Mouse (Mus musculus) liver, embryonic 11.5 days (tissue): ENCODE measurements around the gene Psmc2. TPM values are rescaled to one million over a fixed set of nuclear protein-coding genes. Genes with fewer than 3 reads are reported as not detected.

Experiments used
- ATAC-seq: fragments of 200-750 bp; cut with Nextera tagmentation; replicated peaks from 2 replicates; pipeline ENCODE4 v1.8.0; 2017; ENCODE audit warnings: moderate number of reproducible peaks, mild to moderate bottlenecking, moderate TSS enrichment, moderate library complexity; ENCODE audit not compliant: low FRiP score
- DNase-seq: peaks from one replicate; pipeline ENCODE4 v3.0.0-alpha.2; 2017; ENCODE audit warnings: low spot score
- H3K27ac ChIP-seq: fragments of 300-500 bp; sonication (generic); 2 replicates; pipeline ENCODE4 v1.5.1; 2014; ENCODE audit warnings: mild to moderate bottlenecking, low read depth, low read length, control low read depth
- H3K27me3 ChIP-seq: fragments of 300-500 bp; sonication (generic); replicated peaks from 2 replicates; pipeline ENCODE4 v1.6.1; 2014; ENCODE audit warnings: low read length, mixed read lengths; ENCODE audit not compliant: control insufficient read depth, insufficient read depth
- H3K36me3 ChIP-seq: fragments of 300-500 bp; sonication (generic); 2 replicates; pipeline ENCODE4 v1.6.1; 2014; ENCODE audit warnings: mild to moderate bottlenecking, low read length, moderate library complexity, mixed read lengths; ENCODE audit not compliant: control insufficient read depth, insufficient read depth
- H3K4me1 ChIP-seq: fragments of 300-500 bp; sonication (generic); replicated peaks from 2 replicates; pipeline ENCODE4 v1.6.1; 2014; ENCODE audit warnings: low read length, mixed read lengths; ENCODE audit not compliant: control insufficient read depth, insufficient read depth
- H3K4me2 ChIP-seq: fragments of 300-500 bp; sonication (generic); 2 replicates; pipeline ENCODE4 v1.6.1; 2014; ENCODE audit warnings: mild to moderate bottlenecking, control low read depth, moderate library complexity
- H3K4me3 ChIP-seq: fragments of 300-500 bp; sonication (generic); 2 replicates; pipeline ENCODE4 v1.5.1; 2014; ENCODE audit warnings: low read depth, low read length, control low read depth
- H3K9ac ChIP-seq: fragments of 300-500 bp; sonication (generic); 2 replicates; pipeline ENCODE4 v1.6.1; 2014; ENCODE audit warnings: low read depth, low read length, control low read depth
- H3K9me3 ChIP-seq: fragments of 300-500 bp; sonication (generic); 2 replicates; pipeline ENCODE4 v1.6.1; 2016; ENCODE audit warnings: low read length, inconsistent platforms, mixed read lengths; ENCODE audit not compliant: control insufficient read depth
- WGBS: fragments of 180-500 bp; shearing (Covaris S2); extraction: QIAGEN DNeasy Blood & Tissue Kit; methylation state at CpG from one replicate; pipeline ENCODE4 v1.1.7; 2014; 5-methylcytosine and 5-hydroxymethylcytosine counted together
- polyA plus RNA-seq: library from polyadenylated mRNA; unstranded; fragments of >200 nt; fragmentation: Nextera tagmentation; extraction: Ambion mirVana; gene quantifications from 2 replicates; pipeline ENCODE4 v1.2.1, GENCODE M21; 2014

The Psmc2 gene
- polyA plus RNA-seq, 1 experiment from 2014 or later, result 229 TPM

DNA sequence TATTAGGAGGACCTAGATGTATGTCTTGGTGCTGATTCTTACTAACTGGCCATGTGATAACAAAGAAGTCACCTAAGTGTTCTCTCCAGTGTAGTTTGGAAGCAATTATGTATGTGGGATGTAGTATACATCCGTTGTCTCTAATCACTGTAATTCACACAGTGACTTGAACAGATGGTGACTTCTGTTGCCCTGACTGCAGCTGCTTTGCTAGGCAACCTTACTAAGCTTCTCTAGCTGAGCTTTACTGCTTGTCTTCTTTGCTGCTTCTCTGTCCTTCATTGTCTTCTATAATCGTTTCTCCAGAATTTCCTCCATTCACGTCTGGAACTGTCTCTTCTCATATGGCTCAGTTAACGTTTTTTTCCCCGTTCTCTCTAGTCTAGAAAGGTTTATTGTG lies 4.0 kb downstream of the Psmc2 start:
- peaks cover 6% of the 10 kb centered on the region; the same call in 1 of the 2 replicates for H3K4me1 ChIP-seq
- H3K9me3 ChIP-seq, result no peaks in the 10 kb centered on the region
- no peak overlapping the region for H3K9ac ChIP-seq
- H3K27me3 ChIP-seq, result no peaks in the 10 kb centered on the region
- 72% methylated on average over 5 of the region's 5 CpGs for WGBS
- no peak for DNase-seq
- H3K4me2 ChIP-seq, result no peak overlapping the region
- ATAC-seq, result no peak
- no peaks in the 10 kb centered on the region for H3K36me3 ChIP-seq
- H3K27ac ChIP-seq, result no peak overlapping the region
- H3K4me3 ChIP-seq, result no peak overlapping the region

DNA sequence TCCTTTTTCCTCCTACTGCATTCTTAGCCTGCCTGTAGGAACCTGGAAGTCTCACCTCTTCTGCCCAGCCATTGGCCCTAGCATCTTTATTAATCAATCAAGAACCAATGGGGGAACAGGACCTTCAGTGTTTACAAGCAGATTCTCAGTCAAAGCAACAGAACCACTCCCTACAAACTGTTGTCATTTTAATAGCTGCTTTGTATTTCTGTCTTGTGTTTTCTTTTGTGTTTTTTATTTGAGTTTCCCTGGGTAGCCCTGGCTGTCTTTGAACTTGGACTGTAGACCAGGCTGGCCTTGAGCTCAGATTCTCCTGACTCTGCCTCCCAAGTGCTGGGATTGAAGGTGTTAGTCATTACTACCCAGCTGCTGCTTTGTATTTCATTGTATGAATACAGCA lies 7.1 kb downstream of the Psmc2 start:
- Histone ChIP-seq H3K27ac (no peak overlapping the region), H3K4me3 (no peak overlapping the region), H3K27me3 (no peaks in the 10 kb centered on the region), H3K36me3 (peaks cover 14% of the 10 kb centered on the region), H3K4me1 (peaks cover 6% of the 10 kb centered on the region; the same call in 1 of the 2 replicates), H3K4me2 (no peak overlapping the region), H3K9me3 (no peaks in the 10 kb centered on the region), H3K9ac (no peak overlapping the region)
- DNase-seq (no peak), ATAC-seq (no peak)

DNA sequence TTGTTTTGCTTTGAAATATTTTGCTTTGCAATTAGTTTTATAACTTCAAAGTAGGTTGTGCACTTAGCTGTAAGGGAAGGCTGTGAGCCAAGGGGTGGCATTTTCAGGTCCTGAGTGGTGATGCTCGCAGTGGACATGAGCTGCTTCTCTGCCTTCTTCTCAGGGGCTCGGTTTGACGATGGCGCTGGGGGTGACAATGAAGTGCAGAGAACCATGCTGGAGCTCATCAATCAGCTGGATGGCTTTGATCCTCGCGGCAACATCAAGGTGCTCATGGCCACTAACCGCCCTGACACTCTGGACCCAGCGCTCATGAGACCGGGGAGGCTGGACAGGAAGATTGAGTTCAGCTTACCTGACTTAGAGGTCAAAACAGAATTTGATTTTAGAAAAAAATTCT lies 17.8 kb downstream of the Psmc2 start:
- no peak overlapping the region for H3K4me3 ChIP-seq
- ATAC-seq, result no peak
- no peak overlapping the region for H3K9ac ChIP-seq
- H3K36me3 ChIP-seq, result peaks cover 24% of the 10 kb centered on the region
- no peaks in the 10 kb centered on the region for H3K4me1 ChIP-seq
- no peak for DNase-seq
- 95% methylated on average over 9 of the region's 9 CpGs for WGBS
- no peak overlapping the region for H3K27ac ChIP-seq
- H3K9me3 ChIP-seq, result no peaks in the 10 kb centered on the region
- no peak overlapping the region for H3K4me2 ChIP-seq
- no peaks in the 10 kb centered on the region for H3K27me3 ChIP-seq

DNA sequence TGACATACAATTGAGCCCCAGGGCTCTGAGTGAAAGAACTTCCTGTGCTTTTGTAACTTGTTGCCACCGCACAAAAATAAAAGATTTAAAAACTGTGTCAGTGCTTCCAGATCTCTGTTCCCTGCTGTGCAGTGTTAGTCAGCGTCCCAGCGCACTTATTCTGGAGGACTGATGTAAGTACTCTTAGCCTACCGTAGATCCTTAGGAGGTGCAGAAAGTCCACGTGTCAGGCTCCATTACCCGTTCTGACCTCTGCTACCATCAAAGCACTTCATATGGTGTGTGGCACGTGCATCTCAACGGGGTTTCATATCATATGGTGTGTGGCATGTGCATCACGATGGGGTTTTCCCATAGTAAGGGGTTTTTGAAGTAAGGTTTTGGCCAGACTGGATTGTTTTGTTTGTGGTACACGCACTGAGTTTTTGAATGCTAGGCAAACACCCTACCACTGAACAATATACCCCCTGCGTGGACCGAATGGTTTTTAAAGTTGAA lies 18.7 kb downstream of the Psmc2 start:
- no peaks in the 10 kb centered on the region for H3K9me3 ChIP-seq
- no peaks in the 10 kb centered on the region for H3K4me1 ChIP-seq
- 96% methylated on average over 12 of the region's 12 CpGs for WGBS
- no peak overlapping the region for H3K4me2 ChIP-seq
- ATAC-seq (no peak), DNase-seq (no peak)
- no peaks in the 10 kb centered on the region for H3K27me3 ChIP-seq
- H3K4me3 ChIP-seq, result no peak overlapping the region
- H3K9ac ChIP-seq, result no peak overlapping the region
- H3K36me3 ChIP-seq, result peaks cover 24% of the 10 kb centered on the region
- no peak overlapping the region for H3K27ac ChIP-seq

DNA sequence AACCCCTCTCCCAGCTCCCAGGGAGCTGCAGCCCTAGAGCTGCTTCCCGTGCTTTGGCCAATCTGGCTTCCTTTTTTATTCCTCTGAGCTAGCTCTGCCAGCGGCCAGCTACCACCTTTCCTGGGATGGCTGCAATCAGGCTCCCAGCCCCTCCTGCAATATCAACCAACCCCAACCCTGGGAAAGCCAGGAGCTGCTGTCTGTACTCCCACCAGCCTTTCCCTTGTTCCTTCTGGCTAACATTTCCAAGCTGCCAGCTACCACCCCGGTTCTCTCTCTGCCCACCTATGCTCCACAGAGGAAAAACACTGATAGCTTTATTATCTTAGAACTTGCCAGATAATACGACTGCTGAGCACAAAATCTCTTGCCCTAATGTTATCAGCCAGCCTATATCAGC lies 19.8 kb downstream of the Psmc2 start:
- WGBS, result 50% methylated on average over 4 of the region's 4 CpGs
- no peaks in the 10 kb centered on the region for H3K27me3 ChIP-seq
- no peak for ATAC-seq
- H3K36me3 ChIP-seq, result peaks cover 20% of the 10 kb centered on the region
- DNase-seq, result no peak
- no peak overlapping the region for H3K27ac ChIP-seq
- no peaks in the 10 kb centered on the region for H3K9me3 ChIP-seq
- no peaks in the 10 kb centered on the region for H3K4me1 ChIP-seq
- no peak overlapping the region for H3K4me3 ChIP-seq
- no peak overlapping the region for H3K9ac ChIP-seq
- H3K4me2 ChIP-seq, result no peak overlapping the region

DNA sequence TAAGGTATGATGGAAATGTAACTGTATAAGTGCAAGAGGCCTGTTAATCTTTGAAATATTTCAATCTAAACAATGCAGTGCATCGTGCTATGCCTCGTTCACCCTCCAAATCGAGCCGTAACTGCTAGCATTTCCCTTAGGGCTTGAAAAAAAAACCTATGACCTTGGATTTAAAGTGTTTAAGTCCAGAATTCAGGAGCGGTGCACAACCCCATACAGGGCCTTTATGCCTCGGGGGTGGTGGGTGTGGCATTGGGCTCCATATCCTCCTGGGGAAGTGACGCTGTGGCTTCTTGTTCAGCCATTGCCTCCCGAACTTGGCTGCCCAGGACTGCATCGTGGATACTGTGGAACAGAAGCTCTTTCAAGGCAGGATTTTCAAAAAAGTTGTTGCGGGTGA lies 25.8 kb downstream of the Psmc2 start:
- WGBS, result 76% methylated on average over 10 of the region's 10 CpGs
- no peak overlapping the region for H3K9ac ChIP-seq
- no peak for DNase-seq
- H3K4me2 ChIP-seq, result no peak overlapping the region
- ATAC-seq, result no peak
- no peak overlapping the region for H3K27ac ChIP-seq
- no peak overlapping the region for H3K4me3 ChIP-seq
- no peaks in the 10 kb centered on the region for H3K27me3 ChIP-seq
- H3K36me3 ChIP-seq, result no peaks in the 10 kb centered on the region
- no peaks in the 10 kb centered on the region for H3K9me3 ChIP-seq
- H3K4me1 ChIP-seq, result no peaks in the 10 kb centered on the region

DNA sequence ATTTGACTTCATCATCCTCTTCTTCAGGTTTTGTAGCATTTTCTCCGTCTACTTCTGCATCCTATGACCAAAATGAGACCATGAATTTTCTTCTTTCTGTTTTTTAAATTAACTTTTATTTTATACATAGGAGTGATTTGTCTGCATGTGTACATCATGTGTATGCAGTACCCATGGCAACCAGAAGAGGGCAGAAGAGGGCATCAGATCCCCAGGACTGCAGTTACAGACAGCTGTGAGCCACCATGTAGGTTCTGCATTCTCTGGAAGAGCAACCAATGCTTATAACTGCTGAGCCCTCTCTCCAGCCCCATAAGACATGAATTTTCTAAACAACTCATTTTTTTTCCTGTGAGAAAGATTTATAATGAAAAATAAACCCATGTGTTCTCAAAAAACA lies 28.9 kb downstream of the Psmc2 start:
- ATAC-seq, result no peak

DNA sequence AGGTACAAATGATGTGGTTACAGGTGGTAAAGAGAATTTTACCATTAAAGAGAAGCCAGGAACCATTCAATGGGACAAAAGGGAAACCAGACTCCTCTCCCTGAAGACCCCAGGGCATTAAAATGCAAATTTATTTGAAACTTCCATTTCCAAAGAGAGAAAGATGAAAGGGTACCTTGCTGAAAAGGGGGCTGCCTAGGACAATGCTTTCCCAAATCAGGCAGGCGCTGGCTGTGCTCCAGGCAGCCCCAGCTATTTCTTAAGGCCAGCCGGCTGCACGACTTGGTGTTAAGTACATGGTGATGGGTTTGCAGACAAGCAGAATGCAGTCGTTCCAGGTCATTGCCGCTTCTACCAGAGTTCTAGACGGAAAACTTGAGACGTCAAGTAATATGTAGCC lies 41.3 kb downstream of the Psmc2 start:
- Histone ChIP-seq H3K9ac (no peak overlapping the region), H3K9me3 (no peaks in the 10 kb centered on the region)

More for the DNA sequence above, 28.9 kb downstream of the Psmc2 start:
- no peak overlapping the region for H3K4me2 ChIP-seq
- no peak overlapping the region for H3K27ac ChIP-seq
- H3K4me1 ChIP-seq, result no peaks in the 10 kb centered on the region
- no peaks in the 10 kb centered on the region for H3K27me3 ChIP-seq
- no peak overlapping the region for H3K9ac ChIP-seq
- 35% methylated on average over 1 of the region's 1 CpGs for WGBS
- no peaks in the 10 kb centered on the region for H3K9me3 ChIP-seq
- H3K4me3 ChIP-seq, result no peak overlapping the region
- no peaks in the 10 kb centered on the region for H3K36me3 ChIP-seq
- no peak for DNase-seq

DNA sequence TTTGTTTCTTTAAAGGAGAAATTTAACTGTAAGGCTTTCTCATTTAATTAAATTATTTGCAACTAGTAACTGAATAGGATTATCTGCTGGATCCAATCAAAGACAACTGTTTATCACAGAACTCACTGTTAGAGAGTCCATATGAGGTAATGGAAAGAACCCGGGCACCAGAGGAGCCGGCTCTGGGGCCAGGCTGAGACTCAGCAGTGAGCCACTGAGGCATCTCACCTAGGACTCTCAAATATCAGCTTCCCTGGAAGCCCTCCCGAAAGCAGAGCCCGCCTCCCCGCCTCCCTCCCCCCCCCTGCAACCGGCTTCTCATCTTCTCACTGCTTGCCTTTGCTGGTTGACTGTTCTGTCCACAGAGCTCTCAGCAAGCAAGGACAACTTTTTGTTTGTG lies 42.6 kb downstream of the Psmc2 start:
- H3K4me1 ChIP-seq, result no peaks in the 10 kb centered on the region
- 32% methylated on average over 6 of the region's 6 CpGs for WGBS
- no peaks in the 10 kb centered on the region for H3K9me3 ChIP-seq
- H3K36me3 ChIP-seq, result no peaks in the 10 kb centered on the region
- H3K4me2 ChIP-seq, result no peak overlapping the region
- H3K9ac ChIP-seq, result no peak overlapping the region
- no peak for ATAC-seq
- H3K27ac ChIP-seq, result no peak overlapping the region
- no peak overlapping the region for H3K4me3 ChIP-seq
- no peaks in the 10 kb centered on the region for H3K27me3 ChIP-seq
- no peak for DNase-seq

More for the DNA sequence above, 41.3 kb downstream of the Psmc2 start:
- H3K4me2 ChIP-seq, result no peak overlapping the region
- WGBS, result 61% methylated on average over 7 of the region's 7 CpGs
- H3K27ac ChIP-seq, result no peak overlapping the region
- no peak overlapping the region for H3K4me3 ChIP-seq
- H3K4me1 ChIP-seq, result no peaks in the 10 kb centered on the region
- no peaks in the 10 kb centered on the region for H3K27me3 ChIP-seq
- ATAC-seq (no peak), DNase-seq (no peak)
- H3K36me3 ChIP-seq, result no peaks in the 10 kb centered on the region
